Mouse (Mus musculus): ENCODE data around the gene Dcakd.

Gene Dcakd

GRCm38 (mm10) chr11:103043982-103044381, 15.8 kb upstream of the Dcakd start:
- DNase-seq: no peak

- DNase-seq: no peak
Measured at GRCm38 (mm10) chr11:103042828-103043227, 14.7 kb upstream of the Dcakd start.

DNA sequence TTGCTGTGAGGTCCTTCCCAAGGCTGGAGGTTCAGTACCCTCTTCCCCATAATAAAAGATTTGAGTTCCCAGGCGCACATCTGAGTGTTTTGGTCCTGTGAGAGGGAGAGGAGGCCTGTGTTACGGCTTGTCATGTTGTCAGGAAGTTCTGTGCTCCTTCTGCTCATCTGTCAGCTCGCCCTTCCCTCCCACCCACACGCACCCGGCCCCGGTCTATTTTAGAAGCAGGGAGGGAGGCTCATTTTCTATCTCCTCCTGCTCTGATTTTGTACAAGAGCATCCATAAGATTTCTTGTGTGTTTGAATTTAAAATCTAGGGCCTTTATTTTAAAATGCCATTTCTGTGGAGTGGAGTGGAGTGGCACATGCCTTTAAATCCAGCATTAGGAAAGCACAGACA, 9.9 kb upstream of the Dcakd start:
- no peak for DNase-seq

DNA sequence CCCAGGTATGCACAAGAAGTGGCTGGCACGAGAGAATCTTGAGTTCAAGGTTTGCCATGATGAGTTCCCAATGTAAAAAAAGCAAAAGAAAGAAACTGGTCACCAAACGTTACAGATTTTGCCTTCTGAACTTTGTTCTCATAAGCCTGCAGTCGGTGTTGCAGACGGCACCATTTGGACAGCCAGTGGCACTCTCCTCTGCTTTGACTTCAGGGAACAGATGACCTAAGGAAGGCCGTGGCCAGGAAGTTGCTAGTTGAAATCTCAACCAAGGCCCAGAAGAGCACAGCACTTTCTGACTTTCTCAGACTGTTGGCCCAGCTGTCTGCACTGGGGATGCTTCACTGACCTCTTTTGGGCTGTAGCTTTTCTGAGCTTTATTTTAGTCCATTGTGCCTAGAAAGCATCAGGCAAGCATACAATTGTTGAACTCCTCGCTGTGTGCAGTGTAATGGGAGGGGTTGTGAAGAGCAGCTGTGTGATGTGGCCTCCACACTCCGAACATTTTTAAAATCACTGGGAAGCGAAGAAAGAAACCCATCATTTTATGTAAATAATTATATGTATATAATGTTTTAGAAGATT, 8.8 kb upstream of the Dcakd start:
- DNase-seq: no peak

DNA sequence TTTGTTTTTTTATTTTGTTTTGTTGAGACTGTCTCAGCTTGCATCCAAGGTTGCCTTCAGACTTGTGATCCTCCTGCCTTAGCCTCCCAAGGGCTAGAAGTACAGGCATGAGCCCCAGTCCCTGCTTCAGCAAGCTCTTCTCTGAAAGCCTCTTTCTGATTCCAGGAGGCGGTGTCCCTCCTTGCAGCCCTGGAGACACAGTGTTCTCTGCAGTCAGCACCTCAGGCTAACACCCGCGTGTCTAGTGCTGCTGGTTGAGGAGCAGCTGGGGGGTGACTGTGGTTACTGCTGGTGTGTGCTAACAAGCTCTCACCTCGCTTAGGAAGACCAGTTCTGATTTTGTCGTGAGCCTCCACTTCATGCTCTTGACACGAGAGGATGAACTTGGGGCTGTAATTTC, 6.9 kb upstream of the Dcakd start:
- DNase-seq: no peak

DNA sequence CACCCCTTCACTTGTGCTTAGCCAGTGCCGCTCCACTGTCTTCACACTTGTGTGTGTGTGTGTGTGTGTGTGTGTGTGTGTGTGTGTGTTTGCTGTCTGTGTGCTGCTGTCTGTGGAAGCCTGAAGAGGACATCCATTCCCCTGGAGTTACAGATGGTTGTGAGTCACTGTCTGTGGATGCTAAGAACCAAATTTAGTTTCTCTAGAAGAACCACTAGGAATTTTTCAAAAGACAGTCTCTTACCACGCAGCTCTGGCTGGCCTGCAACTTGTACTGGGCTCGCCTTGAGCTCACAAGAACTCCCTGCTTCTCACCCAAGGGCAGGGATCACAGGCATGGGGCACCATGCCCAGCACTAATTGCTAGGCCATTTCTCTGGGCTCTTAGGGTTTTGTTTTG, 4.9 kb upstream of the Dcakd start:
- no peak for DNase-seq

- no peak for DNase-seq
Measured at GRCm38 (mm10) chr11:103027570-103028175, 460 bp downstream of the Dcakd start.

- no peak for DNase-seq
Measured at GRCm38 (mm10) chr11:103026901-103027300, 1.2 kb downstream of the Dcakd start.

DNA sequence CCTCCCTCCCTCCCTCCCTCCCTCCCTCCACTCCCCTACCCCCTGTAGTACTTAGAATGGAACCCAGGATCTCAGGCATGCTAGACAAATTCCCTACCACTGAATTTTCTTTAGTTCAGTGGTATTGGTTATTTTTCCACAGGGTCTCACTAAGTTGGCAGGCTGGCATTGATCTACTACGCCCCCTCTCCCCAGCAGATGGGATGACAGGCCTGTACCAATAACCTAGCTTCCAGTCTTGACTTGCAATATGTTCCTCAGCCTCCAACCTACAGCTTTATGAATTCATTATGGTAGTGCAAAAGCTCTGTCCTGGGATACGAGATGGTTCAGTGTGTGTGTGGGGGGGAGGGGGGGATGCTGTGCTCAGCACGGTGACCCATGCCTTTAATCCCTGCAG, 4.2 kb downstream of the Dcakd start:
- DNase-seq: no peak

- no peak for DNase-seq
Measured at GRCm38 (mm10) chr11:103020713-103021335, 7.3 kb downstream of the Dcakd start.

GRCm38 (mm10) chr11:103019325-103019724, 8.8 kb downstream of the Dcakd start:
- DNase-seq: no peak

- DNase-seq: no peak
Measured at GRCm38 (mm10) chr11:103018860-103019259, 9.3 kb downstream of the Dcakd start.

GRCm38 (mm10) chr11:103017661-103018060, 10.5 kb downstream of the Dcakd start:
- DNase-seq: no peak

- peak; percentile 94 to 98 for DNase-seq
Measured at GRCm38 (mm10) chr11:103016930-103017329, 11.2 kb downstream of the Dcakd start.

DNA sequence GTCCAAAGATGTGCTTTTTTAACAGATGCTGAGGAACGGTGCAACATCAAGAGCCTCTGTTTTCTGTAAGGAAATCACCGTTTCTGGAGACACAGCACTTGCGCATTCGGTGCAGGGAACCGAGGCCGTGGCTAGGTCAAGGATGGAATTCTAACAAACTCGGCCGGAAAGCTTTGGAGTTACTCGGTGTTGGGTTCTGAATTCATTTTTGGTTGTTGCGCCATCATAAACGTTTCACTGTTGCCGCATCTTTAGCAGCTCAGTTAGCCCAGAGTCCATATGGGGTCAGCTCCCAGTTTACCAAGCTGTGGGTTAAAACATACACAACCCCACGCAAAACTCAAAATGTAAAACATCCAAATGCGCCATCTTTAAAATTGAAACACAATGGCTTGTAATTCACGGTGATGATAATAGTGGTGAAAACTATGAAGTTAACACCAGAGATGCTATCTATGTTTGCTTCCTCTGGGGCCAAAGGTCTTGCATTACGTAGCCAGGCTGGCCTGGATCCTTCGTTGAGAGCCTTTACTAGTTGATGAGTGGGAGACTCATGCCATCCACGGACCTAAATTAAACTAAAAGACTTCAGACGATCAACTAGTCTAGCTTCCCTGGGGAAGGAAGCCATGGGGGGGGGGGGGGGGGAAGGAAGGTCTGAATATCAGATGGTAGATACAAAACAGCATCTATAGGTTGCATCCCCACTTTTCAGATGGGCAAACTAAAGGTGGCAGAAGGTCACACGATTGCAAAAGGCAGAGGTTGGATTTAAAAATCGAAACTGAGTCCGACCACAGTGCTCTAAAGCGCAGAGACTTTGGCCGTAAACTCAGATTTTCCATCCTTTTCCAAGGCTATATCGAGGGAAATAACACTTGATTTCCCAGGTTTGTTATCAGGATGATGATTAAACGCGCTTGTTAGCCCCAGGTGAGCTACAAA, 12.0 kb downstream of the Dcakd start:
- DNase-seq: no peak

- no peak for DNase-seq
Measured at GRCm38 (mm10) chr11:103011206-103011497, 17.0 kb downstream of the Dcakd start.

GRCm38 (mm10) chr11:103010454-103011205, 17.5 kb downstream of the Dcakd start:
- no peak for DNase-seq

DNA sequence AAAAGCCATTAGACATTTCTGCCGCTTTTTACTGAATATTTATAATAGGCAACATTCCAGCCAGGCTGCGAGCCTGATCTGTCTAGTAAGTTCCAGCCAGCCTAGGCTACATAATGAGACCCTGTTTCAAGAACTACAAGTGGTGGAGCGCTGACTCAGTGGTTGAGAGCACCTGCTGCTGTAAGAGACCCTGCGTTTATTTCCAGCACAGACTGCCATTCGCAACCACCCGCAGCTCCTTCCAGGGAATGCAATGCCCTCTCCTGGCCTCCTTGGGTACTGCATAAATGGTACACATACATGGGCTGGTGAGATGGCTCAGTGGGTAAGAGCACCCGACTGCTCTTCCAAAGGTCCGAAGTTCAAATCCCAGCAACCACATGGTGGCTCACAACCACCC, 18.9 kb downstream of the Dcakd start:
- DNase-seq: peak in 1 of 2 experiments; percentile 26

- DNase-seq: no peak
Measured at GRCm38 (mm10) chr11:103008558-103008957, 19.6 kb downstream of the Dcakd start.

- DNase-seq: no peak
Measured at GRCm38 (mm10) chr11:103007001-103007340, 21.2 kb downstream of the Dcakd start.

GRCm38 (mm10) chr11:103006286-103007000, 21.7 kb downstream of the Dcakd start:
- DNase-seq: no peak

- DNase-seq: no peak
Measured at GRCm38 (mm10) chr11:103005254-103005981, 22.7 kb downstream of the Dcakd start.

All from spleen, adult 18-20 months (tissue).